Mouse (Mus musculus) olfactory bulb, adult 2 months (tissue): ENCODE measurements around the gene Kcnq1.

Experiments used
- CTCF ChIP-seq: fragments of 200-500 bp; IDR thresholded peaks from 2 replicates; pipeline ENCODE4 v1.5.1; 2012; ENCODE audit warnings: low read depth, mild to moderate bottlenecking, low read length, moderate library complexity; ENCODE audit not compliant: insufficient read depth
- POLR2A ChIP-seq: fragments of 200-500 bp; IDR thresholded peaks from 2 replicates; pipeline ENCODE4 v1.6.1; 2012; ENCODE audit warnings: mild to moderate bottlenecking, low read depth, low read length, moderate library complexity; ENCODE audit not compliant: insufficient read depth

DNA sequence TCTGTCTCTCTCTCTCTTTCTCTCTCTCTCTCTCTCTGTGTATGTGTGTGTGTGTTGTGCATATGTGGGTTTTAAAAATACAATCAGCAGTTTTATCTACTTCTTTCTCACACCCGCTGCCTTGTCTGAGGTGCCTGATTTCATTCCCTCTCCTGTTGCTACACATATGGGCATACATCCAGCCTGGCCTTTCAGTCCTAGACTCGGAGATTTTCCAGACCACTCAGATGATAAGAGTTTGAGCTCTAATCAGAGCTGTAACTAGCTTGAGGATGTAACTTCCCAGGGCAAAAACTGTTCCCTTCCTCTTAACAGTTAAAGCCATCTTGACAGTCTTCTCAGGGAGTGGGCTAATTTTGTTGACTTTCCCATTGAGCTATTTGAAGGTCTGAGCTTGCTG lies 265.2 kb downstream of the Kcnq1 start:
- TF ChIP-seq POLR2A (no peak), CTCF (no peak)
